Mouse (Mus musculus): ENCODE results near the gene Prpf6. TPM values are rescaled to one million over a fixed set of nuclear protein-coding genes. Genes with fewer than 3 reads are reported as not detected.

Gene Prpf6
- polyA plus RNA-seq, 2 experiments: 41.6 to 57.9 TPM

DNA sequence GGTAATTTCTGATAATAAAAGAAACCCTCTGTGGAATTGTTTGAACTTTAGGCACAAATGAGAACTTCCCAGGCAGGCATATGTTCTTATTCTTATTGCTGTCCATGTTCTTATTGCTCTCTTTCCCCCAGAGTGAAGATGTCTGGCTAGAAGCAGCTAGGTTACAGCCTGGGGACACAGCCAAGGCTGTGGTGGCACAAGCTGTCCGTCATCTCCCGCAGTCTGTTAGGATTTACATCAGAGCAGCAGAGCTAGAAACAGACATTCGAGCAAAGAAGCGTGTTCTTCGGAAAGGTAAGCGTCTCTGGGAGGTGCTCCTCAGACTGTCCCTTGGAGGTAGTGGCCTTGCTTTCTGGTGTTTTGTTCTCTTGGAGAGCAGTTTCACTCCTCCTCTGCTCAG, 41.0 kb downstream of the Prpf6 start:
- no peak overlapping the region for H3K4me2 ChIP-seq (replicated peaks; ENCODE audit: low read depth, low read length, severe bottlenecking)
- no peak overlapping the region for H3K9ac ChIP-seq (ENCODE audit: low read depth, low read length, severe bottlenecking)
- TF ChIP-seq POLR2A (IDR thresholded peaks at IDR 0.05; ENCODE audit: borderline replicate concordance, extremely low read depth, insufficient read depth, insufficient read length): no peak
- no peaks in the 10 kb centered on the region for H3K9me3 ChIP-seq (ENCODE audit: control insufficient read depth, low read length)
- DNase-seq (ENCODE audit: low spot score): no peak
- no peaks in the 10 kb centered on the region for H3K27me3 ChIP-seq (ENCODE audit: control insufficient read depth, insufficient read depth, low read length)
- H3K27ac ChIP-seq (replicated peaks; ENCODE audit: low read depth, low read length): no peak overlapping the region
- ATAC-seq (ENCODE audit: low FRiP score, low read depth): no peak
- 96% methylated on average over 6 of the region's 6 CpGs for WGBS
- H3K4me3 ChIP-seq (replicated peaks; ENCODE audit: low read length): no peak overlapping the region
- H3K4me1 ChIP-seq (ENCODE audit: control insufficient read depth, insufficient read depth, low read length): no peaks in the 10 kb centered on the region
- peaks cover 72% of the 10 kb centered on the region for H3K36me3 ChIP-seq (ENCODE audit: control insufficient read depth, insufficient read depth, low read length)

GRCm38 (mm10) chr2:181635865-181636264, 44.2 kb downstream of the Prpf6 start:
- no peaks in the 10 kb centered on the region for H3K27me3 ChIP-seq (ENCODE audit: control insufficient read depth, insufficient read depth, low read length)
- no peak overlapping the region for H3K4me3 ChIP-seq (replicated peaks; ENCODE audit: low read length)
- ATAC-seq (ENCODE audit: low FRiP score, low read depth) (no peak), DNase-seq (ENCODE audit: low spot score) (no peak)
- WGBS: 84% methylated on average over 3 of the region's 3 CpGs
- no peaks in the 10 kb centered on the region for H3K9me3 ChIP-seq (ENCODE audit: control insufficient read depth, low read length)
- H3K36me3 ChIP-seq (ENCODE audit: control insufficient read depth, insufficient read depth, low read length): peaks cover 78% of the 10 kb centered on the region
- no peak overlapping the region for H3K9ac ChIP-seq (ENCODE audit: low read depth, low read length, severe bottlenecking)
- no peak overlapping the region for H3K4me2 ChIP-seq (replicated peaks; ENCODE audit: low read depth, low read length, severe bottlenecking)
- no peaks in the 10 kb centered on the region for H3K4me1 ChIP-seq (ENCODE audit: control insufficient read depth, insufficient read depth, low read length)
- no peak for TF ChIP-seq POLR2A (IDR thresholded peaks at IDR 0.05; ENCODE audit: borderline replicate concordance, extremely low read depth, insufficient read depth, insufficient read length)
- H3K27ac ChIP-seq (replicated peaks; ENCODE audit: low read depth, low read length): no peak overlapping the region

GRCm38 (mm10) chr2:181644361-181644760, 52.7 kb downstream of the Prpf6 start:
- WGBS: 93% methylated on average over 2 of the region's 2 CpGs
- no peak overlapping the region for H3K27ac ChIP-seq (replicated peaks; ENCODE audit: low read depth, low read length)
- peaks cover 89% of the 10 kb centered on the region for H3K36me3 ChIP-seq (ENCODE audit: control insufficient read depth, insufficient read depth, low read length)
- no peaks in the 10 kb centered on the region for H3K27me3 ChIP-seq (ENCODE audit: control insufficient read depth, insufficient read depth, low read length)
- DNase-seq (ENCODE audit: low spot score): peak; percentile 32
- no peak for TF ChIP-seq POLR2A (IDR thresholded peaks at IDR 0.05; ENCODE audit: borderline replicate concordance, extremely low read depth, insufficient read depth, insufficient read length)
- H3K4me2 ChIP-seq (replicated peaks; ENCODE audit: low read depth, low read length, severe bottlenecking): no peak overlapping the region
- ATAC-seq (ENCODE audit: low FRiP score, low read depth): no peak
- H3K4me3 ChIP-seq (replicated peaks; ENCODE audit: low read length): no peak overlapping the region
- 0 out of 2 replicates have a peak, but pooled peaks cover 4% of the 10 kb centered on the region for H3K4me1 ChIP-seq (ENCODE audit: control insufficient read depth, insufficient read depth, low read length)
- no peak overlapping the region for H3K9ac ChIP-seq (ENCODE audit: low read depth, low read length, severe bottlenecking)
- H3K9me3 ChIP-seq (ENCODE audit: control insufficient read depth, low read length): no peaks in the 10 kb centered on the region

GRCm38 (mm10) chr2:181645666-181646065, 54.0 kb downstream of the Prpf6 start:
- Histone ChIP-seq H3K4me3 (replicated peaks; ENCODE audit: low read length) (no peak overlapping the region), H3K9me3 (ENCODE audit: control insufficient read depth, low read length) (no peaks in the 10 kb centered on the region), H3K27me3 (ENCODE audit: control insufficient read depth, insufficient read depth, low read length) (no peaks in the 10 kb centered on the region), H3K4me2 (replicated peaks; ENCODE audit: low read depth, low read length, severe bottlenecking) (no peak overlapping the region), H3K27ac (replicated peaks; ENCODE audit: low read depth, low read length) (0 out of 2 replicates have a peak overlapping the region, but pooled peaks have one; percentile 52), H3K36me3 (ENCODE audit: control insufficient read depth, insufficient read depth, low read length) (peaks cover 89% of the 10 kb centered on the region), H3K9ac (ENCODE audit: low read depth, low read length, severe bottlenecking) (no peak overlapping the region), H3K4me1 (ENCODE audit: control insufficient read depth, insufficient read depth, low read length) (0 out of 2 replicates have a peak, but pooled peaks cover 4% of the 10 kb centered on the region)
- TF ChIP-seq POLR2A (IDR thresholded peaks at IDR 0.05; ENCODE audit: borderline replicate concordance, extremely low read depth, insufficient read depth, insufficient read length): no peak
- ATAC-seq (ENCODE audit: low FRiP score, low read depth) (peak; percentile 35; the same call in 1 of the 2 replicates), DNase-seq (ENCODE audit: low spot score) (peak; percentile 24)
- WGBS: 36% methylated on average over 3 of the region's 3 CpGs

GRCm38 (mm10) chr2:181646626-181647472, 55.2 kb downstream of the Prpf6 start:
- no peak overlapping the region for H3K4me2 ChIP-seq (replicated peaks; ENCODE audit: low read depth, low read length, severe bottlenecking)
- DNase-seq (ENCODE audit: low spot score) (no peak), ATAC-seq (ENCODE audit: low FRiP score, low read depth) (no peak)
- WGBS: 77% methylated on average over 6 of the region's 6 CpGs
- 0 out of 2 replicates have a peak, but pooled peaks cover 4% of the 10 kb centered on the region for H3K4me1 ChIP-seq (ENCODE audit: control insufficient read depth, insufficient read depth, low read length)
- no peak for TF ChIP-seq POLR2A (IDR thresholded peaks at IDR 0.05; ENCODE audit: borderline replicate concordance, extremely low read depth, insufficient read depth, insufficient read length)
- no peak overlapping the region for H3K9ac ChIP-seq (ENCODE audit: low read depth, low read length, severe bottlenecking)
- H3K4me3 ChIP-seq (replicated peaks; ENCODE audit: low read length): no peak overlapping the region
- H3K9me3 ChIP-seq (ENCODE audit: control insufficient read depth, low read length): no peaks in the 10 kb centered on the region
- peaks cover 86% of the 10 kb centered on the region for H3K36me3 ChIP-seq (ENCODE audit: control insufficient read depth, insufficient read depth, low read length)
- no peak overlapping the region for H3K27ac ChIP-seq (replicated peaks; ENCODE audit: low read depth, low read length)
- H3K27me3 ChIP-seq (ENCODE audit: control insufficient read depth, insufficient read depth, low read length): no peaks in the 10 kb centered on the region
